Mouse (Mus musculus): ENCODE measurements at regions not wholly inside any gene's neighbourhood (a gene's known extent, or its start where the extent isn't known, plus 50 kb on each side); places are given as distances from the start of the nearest gene placed in this dataset.

DNA sequence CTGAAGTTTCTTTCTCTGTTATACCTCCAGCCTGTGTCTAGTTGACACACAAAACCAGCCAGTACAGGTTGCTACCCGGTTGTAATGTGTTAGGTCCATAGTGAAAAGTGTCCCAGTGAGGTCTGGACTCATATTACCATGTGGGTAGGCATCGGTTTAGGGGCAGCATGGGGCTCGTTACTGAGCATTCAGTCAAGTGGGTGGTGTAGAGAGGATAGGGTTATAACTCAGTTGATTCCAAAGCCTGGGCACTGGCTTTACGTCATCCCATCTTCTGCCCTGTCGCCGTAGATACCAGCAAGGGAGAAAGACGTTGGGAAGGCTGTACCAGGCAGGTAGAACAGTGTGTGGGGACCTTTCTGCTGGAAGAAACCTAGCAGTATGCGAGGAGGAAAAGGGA is 129.2 kb upstream of the Slc38a2 start:
- Histone ChIP-seq H3K9me3 (replicated peaks) (no peaks in the 10 kb centered on the region), H3K4me2 (no peak overlapping the region), H3K9ac (no peak overlapping the region), H3K27ac (ENCODE audit: poor library complexity, severe bottlenecking) (no peak overlapping the region), H3K27me3 (replicated peaks) (no peaks in the 10 kb centered on the region), H3K4me3 (no peak overlapping the region), H3K4me1 (replicated peaks) (peaks cover 4% of the 10 kb centered on the region; the same call in 1 of the 2 replicates), H3K36me3 (no peaks in the 10 kb centered on the region)
- ATAC-seq (ENCODE audit: insufficient number of reproducible peaks, low FRiP score) = no peak
- WGBS = 84% methylated on average over 8 of the region's 8 CpGs

GRCm38 (mm10) chr15:96827931-96828330 is 128.4 kb upstream of the Slc38a2 start:
- no peak overlapping the region for H3K4me2 ChIP-seq
- no peak overlapping the region for H3K9ac ChIP-seq
- WGBS = 78% methylated on average over 8 of the region's 8 CpGs

GRCm38 (mm10) chr15:96818435-96818834 is 118.9 kb upstream of the Slc38a2 start:
- Histone ChIP-seq H3K9me3 (replicated peaks) (peaks cover 6% of the 10 kb centered on the region), H3K4me2 (no peak overlapping the region), H3K4me3 (no peak overlapping the region), H3K36me3 (no peaks in the 10 kb centered on the region), H3K4me1 (replicated peaks) (no peaks in the 10 kb centered on the region), H3K9ac (no peak overlapping the region), H3K27ac (ENCODE audit: poor library complexity, severe bottlenecking) (no peak overlapping the region), H3K27me3 (replicated peaks) (no peaks in the 10 kb centered on the region)
- no peak for ATAC-seq (ENCODE audit: insufficient number of reproducible peaks, low FRiP score)
- WGBS = 80% methylated on average over 7 of the region's 7 CpGs

More at GRCm38 (mm10) chr15:96827931-96828330, 128.4 kb upstream of the Slc38a2 start:
- no peaks in the 10 kb centered on the region for H3K27me3 ChIP-seq (replicated peaks)
- no peaks in the 10 kb centered on the region for H3K9me3 ChIP-seq (replicated peaks)
- no peaks in the 10 kb centered on the region for H3K36me3 ChIP-seq
- no peak for ATAC-seq (ENCODE audit: insufficient number of reproducible peaks, low FRiP score)
- peaks cover 4% of the 10 kb centered on the region; the same call in 1 of the 2 replicates for H3K4me1 ChIP-seq (replicated peaks)
- H3K27ac ChIP-seq (ENCODE audit: poor library complexity, severe bottlenecking) = no peak overlapping the region
- no peak overlapping the region for H3K4me3 ChIP-seq

DNA sequence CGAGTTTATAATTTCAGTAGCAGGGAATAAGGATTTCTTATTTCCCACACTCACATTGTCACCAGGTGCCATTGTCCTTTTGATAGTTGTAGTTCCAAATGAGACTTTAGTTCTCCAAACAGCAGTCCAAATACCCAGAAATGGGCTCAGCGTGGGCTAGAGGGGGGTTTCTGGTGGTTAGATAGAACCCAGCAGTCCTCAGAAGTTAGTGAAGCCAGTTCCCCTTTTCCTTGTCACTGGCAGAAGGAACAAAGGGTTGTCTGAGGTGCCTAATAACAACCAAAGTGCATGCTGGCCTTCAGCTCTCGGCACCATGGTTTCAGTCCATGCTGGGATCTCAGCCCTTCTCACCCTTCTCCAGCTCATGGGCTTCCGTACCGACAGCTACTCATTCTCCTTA is 118.1 kb upstream of the Slc38a2 start:
- Histone ChIP-seq H3K9me3 (replicated peaks) (peaks cover 8% of the 10 kb centered on the region), H3K4me2 (no peak overlapping the region), H3K27me3 (replicated peaks) (no peaks in the 10 kb centered on the region), H3K36me3 (no peaks in the 10 kb centered on the region), H3K4me1 (replicated peaks) (no peaks in the 10 kb centered on the region), H3K27ac (ENCODE audit: poor library complexity, severe bottlenecking) (no peak overlapping the region), H3K9ac (no peak overlapping the region), H3K4me3 (no peak overlapping the region)
- 85% methylated on average over 5 of the region's 5 CpGs for WGBS
- no peak for ATAC-seq (ENCODE audit: insufficient number of reproducible peaks, low FRiP score)

DNA sequence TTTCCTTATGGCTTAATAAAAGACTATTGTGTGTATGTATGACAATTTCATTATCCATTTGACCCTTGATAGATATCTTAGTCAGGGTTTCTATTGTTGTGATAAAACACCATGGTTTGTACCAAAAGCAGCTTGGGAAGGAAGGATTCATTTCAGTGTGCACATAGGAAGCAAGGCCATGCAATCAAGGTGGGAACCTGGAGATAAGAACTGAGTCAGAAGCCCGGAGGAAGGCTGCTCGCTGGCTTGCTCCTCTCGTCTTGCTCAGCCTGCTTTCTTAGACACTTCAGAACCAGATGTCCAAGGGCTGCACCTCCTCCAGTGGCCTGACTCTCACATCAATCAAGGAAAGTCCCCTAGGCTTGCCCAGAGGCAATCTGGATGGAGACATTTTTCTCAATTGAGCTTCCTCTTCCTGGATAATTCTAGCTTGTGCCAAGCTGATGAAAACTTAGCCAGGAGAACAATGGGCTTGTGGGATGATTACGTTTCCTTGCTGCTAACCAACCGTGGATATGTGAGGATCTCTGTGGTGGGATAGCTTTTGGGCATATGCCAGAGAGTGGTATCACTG is 117.6 kb upstream of the Slc38a2 start:
- no peak for ATAC-seq (ENCODE audit: insufficient number of reproducible peaks, low FRiP score)
- H3K27ac ChIP-seq (ENCODE audit: poor library complexity, severe bottlenecking) = no peak overlapping the region
- WGBS = 58% methylated on average over 5 of the region's 5 CpGs

GRCm38 (mm10) chr15:96813472-96813871 is 113.9 kb upstream of the Slc38a2 start:
- Histone ChIP-seq H3K27ac (ENCODE audit: poor library complexity, severe bottlenecking) (no peak overlapping the region), H3K4me2 (no peak overlapping the region), H3K4me1 (replicated peaks) (no peaks in the 10 kb centered on the region), H3K9me3 (replicated peaks) (peaks cover 15% of the 10 kb centered on the region), H3K27me3 (replicated peaks) (no peaks in the 10 kb centered on the region), H3K9ac (no peak overlapping the region), H3K36me3 (no peaks in the 10 kb centered on the region), H3K4me3 (no peak overlapping the region)
- WGBS = 71% methylated on average over 2 of the region's 2 CpGs
- ATAC-seq (ENCODE audit: insufficient number of reproducible peaks, low FRiP score) = no peak

More for the DNA sequence above, 117.6 kb upstream of the Slc38a2 start:
- Histone ChIP-seq H3K4me2 (no peak overlapping the region), H3K36me3 (no peaks in the 10 kb centered on the region), H3K4me1 (replicated peaks) (no peaks in the 10 kb centered on the region), H3K4me3 (no peak overlapping the region), H3K9ac (no peak overlapping the region), H3K27me3 (replicated peaks) (no peaks in the 10 kb centered on the region), H3K9me3 (replicated peaks) (peaks cover 12% of the 10 kb centered on the region)

- Histone ChIP-seq H3K4me3 (no peak overlapping the region), H3K9me3 (replicated peaks) (no peaks in the 10 kb centered on the region), H3K9ac (no peak overlapping the region), H3K27me3 (replicated peaks) (no peaks in the 10 kb centered on the region), H3K4me1 (replicated peaks) (peaks cover 29% of the 10 kb centered on the region), H3K4me2 (no peak overlapping the region), H3K36me3 (no peaks in the 10 kb centered on the region), H3K27ac (ENCODE audit: poor library complexity, severe bottlenecking) (peak overlapping the region; percentile 73)
- WGBS = 33% methylated on average over 1 of the region's 1 CpGs
- peak; percentile 69 for ATAC-seq (ENCODE audit: insufficient number of reproducible peaks, low FRiP score)
Observed at GRCm38 (mm10) chr15:96802729-96803053, 103.2 kb upstream of the Slc38a2 start.

GRCm38 (mm10) chr15:96802034-96802728 is 102.7 kb upstream of the Slc38a2 start:
- Histone ChIP-seq H3K4me1 (replicated peaks) (peaks cover 34% of the 10 kb centered on the region), H3K9me3 (replicated peaks) (no peaks in the 10 kb centered on the region), H3K4me3 (no peak overlapping the region), H3K36me3 (no peaks in the 10 kb centered on the region), H3K27me3 (replicated peaks) (no peaks in the 10 kb centered on the region), H3K9ac (no peak overlapping the region), H3K27ac (ENCODE audit: poor library complexity, severe bottlenecking) (peak overlapping the region; percentile 73), H3K4me2 (no peak overlapping the region)
- peak; percentile 84 for ATAC-seq (ENCODE audit: insufficient number of reproducible peaks, low FRiP score)
- 38% methylated on average over 9 of the region's 9 CpGs for WGBS

GRCm38 (mm10) chr15:96799228-96799627 is 99.7 kb upstream of the Slc38a2 start:
- WGBS = 45% methylated on average over 12 of the region's 12 CpGs

DNA sequence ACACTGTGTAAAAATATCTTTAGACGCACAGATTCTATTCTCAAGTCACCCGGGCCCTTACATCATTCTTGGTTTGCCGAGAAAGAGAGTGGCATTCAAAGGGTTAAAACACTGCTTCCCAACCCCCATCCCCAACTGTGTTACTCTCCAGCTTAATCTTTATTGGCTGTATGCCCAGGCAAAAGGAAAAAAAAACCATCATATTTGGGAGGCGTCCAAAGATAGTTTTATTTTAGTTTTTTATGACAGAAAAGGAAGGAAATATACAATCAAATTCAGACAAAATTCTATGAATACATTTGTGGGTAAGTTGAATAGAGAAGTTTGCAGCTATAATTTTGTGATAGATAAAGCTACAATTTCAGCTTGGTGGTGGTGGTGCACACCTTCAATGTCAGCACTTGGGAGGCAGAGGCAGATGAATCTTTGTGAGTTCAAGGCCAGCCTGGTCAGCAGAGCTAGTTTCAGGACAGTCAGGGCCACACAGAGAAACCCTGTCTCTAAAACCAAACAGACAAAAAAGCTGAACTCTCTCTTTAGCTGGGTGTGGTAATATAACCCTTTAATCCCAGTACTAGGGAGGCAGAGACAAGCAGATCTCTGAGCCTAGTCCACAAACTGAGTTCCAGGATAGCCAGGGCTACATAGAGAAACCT is 98.2 kb upstream of the Slc38a2 start:
- Histone ChIP-seq H3K9ac (no peak overlapping the region), H3K27ac (ENCODE audit: poor library complexity, severe bottlenecking) (peak overlapping the region; percentile 61), H3K4me3 (no peak overlapping the region), H3K9me3 (replicated peaks) (no peaks in the 10 kb centered on the region), H3K36me3 (no peaks in the 10 kb centered on the region), H3K27me3 (replicated peaks) (no peaks in the 10 kb centered on the region), H3K4me1 (replicated peaks) (peaks cover 34% of the 10 kb centered on the region), H3K4me2 (no peak overlapping the region)
- 44% methylated on average over 4 of the region's 4 CpGs for whole genome bisulfite sequencing
- no peak for ATAC-seq (ENCODE audit: insufficient number of reproducible peaks, low FRiP score)

More at GRCm38 (mm10) chr15:96799228-96799627, 99.7 kb upstream of the Slc38a2 start:
- peak; percentile 64 for ATAC-seq (ENCODE audit: insufficient number of reproducible peaks, low FRiP score)
- Histone ChIP-seq H3K4me3 (no peak overlapping the region), H3K27ac (ENCODE audit: poor library complexity, severe bottlenecking) (peak overlapping the region; percentile 61), H3K4me1 (replicated peaks) (peaks cover 39% of the 10 kb centered on the region), H3K4me2 (no peak overlapping the region), H3K27me3 (replicated peaks) (no peaks in the 10 kb centered on the region), H3K36me3 (no peaks in the 10 kb centered on the region), H3K9ac (no peak overlapping the region), H3K9me3 (replicated peaks) (no peaks in the 10 kb centered on the region)

- H3K27ac ChIP-seq (ENCODE audit: poor library complexity, severe bottlenecking) = no peak overlapping the region
- H3K9ac ChIP-seq = no peak overlapping the region; the same call in 1 of the 2 replicates
- no peaks in the 10 kb centered on the region for H3K9me3 ChIP-seq (replicated peaks)
- ATAC-seq (ENCODE audit: insufficient number of reproducible peaks, low FRiP score) = no peak
- H3K27me3 ChIP-seq (replicated peaks) = no peaks in the 10 kb centered on the region
- H3K36me3 ChIP-seq = no peaks in the 10 kb centered on the region
- H3K4me3 ChIP-seq = no peak overlapping the region
- WGBS = 83% methylated on average over 6 of the region's 6 CpGs
- no peak overlapping the region for H3K4me2 ChIP-seq
- peaks cover 16% of the 10 kb centered on the region for H3K4me1 ChIP-seq (replicated peaks)
Observed at GRCm38 (mm10) chr15:96794177-96794719, 94.7 kb upstream of the Slc38a2 start.

Measured in heart, embryonic 12.5 days (tissue).